Mouse (Mus musculus) adrenal gland, adult 8-10 months (tissue): ENCODE data around the gene 1700008O03Rik. TPM values are rescaled to one million over a fixed set of nuclear protein-coding genes. Genes with fewer than 3 reads are reported as not detected.

Source experiments
- DNase-seq: peaks from one replicate; pipeline ENCODE4 v3.0.0; 2022
- total RNA-seq, 4 experiments: library from RNA; stranded (reverse); gene quantifications; 2 replicates each; pipeline ENCODE4 v1.2.4; 2022

1700008O03Rik gene
- total RNA-seq, 4 experiments from 2014 or later: 0.73 to 2.2 (median 1.4) TPM

- no peak for DNase-seq
These were observed 10.4 kb downstream of the 1700008O03Rik start for GRCm38 (mm10) chr7:44375207-44375606.

- DNase-seq: no peak
These were observed 10.9 kb downstream of the 1700008O03Rik start for GRCm38 (mm10) chr7:44374756-44375155.

DNA sequence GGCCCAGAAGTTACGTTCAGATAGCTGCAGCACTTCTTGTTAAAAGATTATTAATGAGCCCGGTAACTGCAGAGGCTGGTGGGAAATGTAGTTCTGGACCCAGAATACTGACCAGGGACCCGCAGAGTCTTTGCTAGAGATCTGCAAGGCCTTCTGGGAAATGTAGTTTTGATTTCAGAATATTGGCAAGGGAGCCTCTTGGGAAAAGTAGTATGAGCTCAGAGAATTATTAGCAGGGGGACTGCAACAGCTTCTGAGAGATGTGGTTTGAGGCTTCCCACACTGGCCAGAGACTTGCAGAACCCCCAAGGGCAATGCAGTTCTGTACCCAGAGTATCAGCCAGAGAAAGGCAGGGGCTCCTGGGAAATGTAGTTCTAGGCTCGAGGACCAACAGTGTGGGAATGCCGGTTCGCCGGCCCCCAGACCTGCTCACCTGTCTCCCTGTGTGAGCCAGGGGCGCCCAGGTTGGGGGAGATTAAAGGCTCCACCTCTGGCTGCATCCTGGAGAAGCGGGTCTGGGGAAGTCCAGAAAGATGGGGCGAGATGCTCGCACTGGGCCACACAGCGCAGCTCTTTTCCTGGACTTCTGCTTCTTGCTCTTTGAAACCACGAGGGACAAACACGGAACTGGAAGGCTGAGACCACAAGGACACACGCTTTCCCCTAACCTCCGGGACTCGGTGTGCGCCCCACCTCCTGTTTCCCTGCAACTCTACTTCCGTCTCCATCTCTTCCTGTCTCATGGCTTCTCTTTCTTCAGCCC, 11.5 kb downstream of the 1700008O03Rik start:
- peak; percentile 89 for DNase-seq

- DNase-seq: no peak
These were observed 12.2 kb downstream of the 1700008O03Rik start for GRCm38 (mm10) chr7:44373460-44373859.

DNA sequence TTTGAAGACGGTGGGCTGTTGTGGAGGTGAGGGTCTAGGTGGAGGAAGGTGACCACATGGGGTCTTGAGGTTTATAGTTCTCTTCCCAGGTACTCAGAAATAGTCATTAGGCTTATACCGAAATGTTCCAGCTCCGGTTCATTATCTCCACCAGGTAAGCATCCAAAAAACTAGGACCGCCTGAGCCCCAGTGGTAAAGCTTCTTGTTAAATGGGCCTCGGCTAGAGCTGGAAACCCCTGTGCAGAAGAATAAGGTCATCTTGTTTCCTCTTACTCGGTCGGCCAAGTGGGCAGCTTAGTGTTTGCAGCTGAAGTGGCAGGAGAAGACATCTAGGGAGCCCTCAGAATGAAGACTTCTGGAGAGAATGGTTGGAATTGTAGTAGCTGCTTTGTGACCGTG, 12.9 kb downstream of the 1700008O03Rik start:
- no peak for DNase-seq

- DNase-seq: no peak
These were observed 24.8 kb downstream of the 1700008O03Rik start for GRCm38 (mm10) chr7:44360792-44361301.

GRCm38 (mm10) chr7:44359908-44360672, 25.5 kb downstream of the 1700008O03Rik start:
- peak; percentile 91 for DNase-seq

DNA sequence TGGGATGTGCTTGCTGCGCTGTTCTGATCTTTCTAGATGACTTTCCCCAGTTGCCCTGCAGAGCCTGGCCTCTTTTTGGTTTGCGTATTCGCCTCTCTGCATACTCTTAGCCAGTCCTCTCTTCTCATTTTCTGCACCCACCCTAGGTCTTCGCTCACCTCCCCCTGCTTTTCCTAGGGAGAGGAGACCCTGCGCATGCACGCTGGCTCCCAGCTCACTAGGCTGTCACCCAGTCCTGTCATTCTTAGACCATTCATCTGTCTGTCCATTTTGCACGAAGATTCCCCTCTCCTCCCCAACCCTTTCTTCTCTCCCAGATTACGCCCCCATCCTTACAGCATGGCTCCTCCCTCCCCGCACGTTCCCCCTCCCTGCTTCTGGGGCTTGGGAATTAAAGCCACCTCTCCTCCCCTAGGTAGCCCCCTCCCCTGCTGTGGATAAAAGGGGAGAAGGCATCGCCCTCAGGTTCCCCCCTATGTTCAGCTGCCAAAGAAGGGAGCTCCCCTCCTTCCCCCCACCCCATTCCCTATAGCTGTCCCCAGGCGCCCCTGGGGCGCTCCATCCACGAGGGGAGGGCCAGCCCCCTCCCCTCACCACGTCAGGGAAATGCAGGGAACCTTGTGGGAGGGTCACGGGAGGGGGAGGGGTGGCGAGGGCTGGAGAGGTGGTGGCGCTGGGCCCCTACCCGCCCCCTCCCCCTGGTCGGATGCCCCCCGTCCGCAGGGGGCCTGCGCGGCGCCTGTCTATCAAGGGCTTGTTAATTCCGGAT, 26.6 kb downstream of the 1700008O03Rik start:
- DNase-seq: no peak

DNA sequence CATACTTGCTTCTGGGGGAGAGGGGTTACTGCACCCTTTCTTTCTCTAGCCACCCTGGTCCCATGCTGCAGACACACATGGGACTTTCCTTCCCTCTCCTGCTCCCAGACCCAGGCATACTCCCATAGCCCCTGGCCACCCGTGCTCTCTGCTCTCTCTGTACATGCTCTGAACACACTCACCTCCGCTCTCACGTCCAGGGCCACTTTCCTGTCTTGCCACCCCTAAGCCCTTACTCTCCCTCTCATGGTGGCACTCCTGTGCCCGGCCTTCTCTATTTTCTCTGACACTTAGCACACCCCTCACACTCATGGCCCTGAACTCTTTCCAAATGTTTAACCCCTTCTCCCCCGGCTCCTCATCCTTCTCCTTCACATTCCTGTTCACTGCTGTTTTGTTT, 27.6 kb downstream of the 1700008O03Rik start:
- no peak for DNase-seq

- no peak for DNase-seq
These were observed 28.1 kb downstream of the 1700008O03Rik start for GRCm38 (mm10) chr7:44357531-44357930.

DNA sequence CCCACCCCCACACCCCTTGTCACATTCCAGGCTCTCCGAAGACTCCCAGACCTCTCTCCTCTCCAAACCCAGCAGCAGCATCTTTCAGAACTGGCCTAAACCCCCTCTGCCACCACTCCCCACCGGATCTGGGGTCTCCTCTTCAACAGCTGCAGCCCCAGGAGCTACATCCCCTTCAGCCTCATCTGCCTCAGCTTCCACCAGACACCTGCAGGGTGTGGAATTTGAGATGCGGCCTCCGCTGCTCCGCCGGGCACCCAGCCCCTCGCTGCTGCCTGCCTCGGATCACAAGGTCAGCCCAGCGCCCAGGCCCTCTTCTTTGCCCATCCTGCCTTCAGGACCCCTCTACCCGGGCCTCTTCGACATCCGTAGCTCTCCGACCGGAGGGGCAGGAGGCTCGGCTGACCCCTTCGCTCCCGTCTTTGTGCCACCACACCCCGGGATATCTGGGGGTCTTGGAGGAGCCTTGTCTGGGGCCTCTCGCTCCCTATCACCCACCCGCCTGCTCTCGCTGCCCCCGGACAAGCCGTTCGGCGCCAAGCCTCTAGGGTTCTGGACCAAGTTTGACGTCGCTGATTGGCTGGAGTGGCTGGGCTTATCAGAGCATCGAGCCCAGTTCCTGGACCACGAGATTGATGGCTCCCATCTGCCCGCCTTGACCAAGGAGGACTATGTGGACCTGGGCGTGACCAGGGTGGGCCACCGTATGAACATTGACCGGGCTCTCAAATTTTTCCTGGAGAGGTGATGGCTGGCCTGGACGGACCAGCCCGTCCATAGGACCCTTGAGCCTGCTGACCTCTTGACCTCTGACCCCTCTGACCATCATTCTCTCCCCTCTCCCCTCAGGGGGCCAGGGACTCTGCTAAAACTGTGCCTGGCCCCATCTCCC, 28.8 kb downstream of the 1700008O03Rik start:
- DNase-seq: no peak

- DNase-seq: no peak
These were observed 30.2 kb downstream of the 1700008O03Rik start for GRCm38 (mm10) chr7:44355411-44355810.

DNA sequence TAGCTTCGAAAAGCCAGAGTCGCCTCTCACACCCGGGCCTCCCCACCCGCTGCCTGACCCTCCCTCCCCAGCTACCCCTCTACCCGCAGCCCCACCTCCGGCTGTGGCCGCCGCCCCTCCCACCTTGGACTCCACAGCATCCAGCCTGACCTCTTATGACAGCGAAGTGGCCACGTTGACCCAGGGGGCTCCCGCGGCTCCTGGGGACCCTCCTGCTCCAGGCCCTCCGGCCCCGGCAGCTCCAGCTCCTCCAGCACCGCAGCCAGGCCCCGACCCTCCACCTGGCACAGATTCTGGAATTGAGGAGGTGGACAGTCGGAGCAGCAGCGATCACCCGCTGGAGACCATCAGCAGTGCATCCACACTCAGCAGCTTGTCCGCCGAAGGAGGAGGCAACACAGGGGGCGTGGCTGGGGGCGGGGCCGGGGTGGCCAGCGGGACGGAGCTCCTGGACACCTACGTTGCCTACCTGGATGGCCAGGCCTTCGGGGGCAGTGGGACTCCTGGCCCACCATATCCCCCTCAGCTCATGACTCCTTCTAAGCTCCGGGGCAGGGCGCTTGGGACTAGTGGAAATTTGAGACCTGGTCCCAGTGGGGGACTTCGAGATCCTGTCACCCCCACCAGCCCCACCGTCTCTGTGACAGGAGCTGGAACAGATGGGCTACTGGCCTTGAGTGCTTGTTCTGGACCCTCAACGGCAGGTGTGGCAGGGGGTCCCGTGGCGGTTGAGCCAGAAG, 31.8 kb downstream of the 1700008O03Rik start:
- no peak for DNase-seq

GRCm38 (mm10) chr7:44352750-44353600, 32.6 kb downstream of the 1700008O03Rik start:
- no peak for DNase-seq

GRCm38 (mm10) chr7:44351881-44352749, 33.5 kb downstream of the 1700008O03Rik start:
- no peak for DNase-seq

- no peak for DNase-seq
These were observed 34.5 kb downstream of the 1700008O03Rik start for GRCm38 (mm10) chr7:44350957-44351711.

- DNase-seq: no peak
These were observed 36.6 kb downstream of the 1700008O03Rik start for GRCm38 (mm10) chr7:44349043-44349442.

DNA sequence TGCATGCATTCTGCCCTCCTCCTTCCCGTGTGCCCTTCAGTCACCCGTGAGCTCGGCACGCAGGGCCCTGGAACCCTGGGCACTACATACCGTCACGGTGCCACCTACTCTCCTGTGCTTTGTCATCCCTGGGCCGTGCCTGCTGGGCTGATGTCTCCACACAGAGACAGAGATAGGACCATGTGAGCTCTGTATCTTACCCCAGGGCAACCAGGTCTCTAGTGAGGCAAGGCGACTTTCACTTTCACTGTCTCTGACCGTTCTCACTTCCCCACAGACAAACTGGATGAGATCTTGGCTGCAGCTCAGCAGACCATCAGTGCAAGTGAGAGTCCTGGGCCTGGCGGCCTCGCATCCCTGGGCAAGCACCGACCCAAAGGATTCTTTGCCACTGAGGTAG, 41.0 kb downstream of the 1700008O03Rik start:
- no peak for DNase-seq
